Mouse (Mus musculus) fat pad, adult 2 months (tissue): ENCODE results near the gene Grb10.

Experiments used
- DNase-seq: peaks from one replicate; pipeline ENCODE4 v3.0.0-alpha.2; 2011; ENCODE audit warnings: low read depth, low spot score; ENCODE audit errors: extremely low read depth

The Grb10 gene

GRCm38 (mm10) chr11:11948988-11949365 is 89.5 kb downstream of the Grb10 start:
- DNase-seq = no peak

GRCm38 (mm10) chr11:11948321-11948987 is 90.0 kb downstream of the Grb10 start:
- DNase-seq = no peak

- no peak for DNase-seq
Observed at GRCm38 (mm10) chr11:11947857-11948256, 90.6 kb downstream of the Grb10 start.

GRCm38 (mm10) chr11:11945766-11946165 is 92.7 kb downstream of the Grb10 start:
- DNase-seq = no peak

GRCm38 (mm10) chr11:11944814-11945213 is 93.7 kb downstream of the Grb10 start:
- no peak for DNase-seq

GRCm38 (mm10) chr11:11944082-11944349 is 94.5 kb downstream of the Grb10 start:
- DNase-seq = no peak

- DNase-seq = no peak
Observed at GRCm38 (mm10) chr11:11943240-11944081, 95.0 kb downstream of the Grb10 start.

- no peak for DNase-seq
Observed at GRCm38 (mm10) chr11:11942320-11943217, 95.9 kb downstream of the Grb10 start.

GRCm38 (mm10) chr11:11940833-11941681 is 97.4 kb downstream of the Grb10 start:
- DNase-seq = no peak

- DNase-seq = no peak
Observed at GRCm38 (mm10) chr11:11939611-11940010, 98.9 kb downstream of the Grb10 start.

- no peak for DNase-seq
Observed at GRCm38 (mm10) chr11:11938591-11938990, 99.9 kb downstream of the Grb10 start.

- no peak for DNase-seq
Observed at GRCm38 (mm10) chr11:11937340-11938030, 101.0 kb downstream of the Grb10 start.

GRCm38 (mm10) chr11:11934808-11935207 is 103.7 kb downstream of the Grb10 start:
- no peak for DNase-seq

- DNase-seq = no peak
Observed at GRCm38 (mm10) chr11:11932102-11932789, 106.2 kb downstream of the Grb10 start.

GRCm38 (mm10) chr11:11931688-11932087 is 106.8 kb downstream of the Grb10 start:
- DNase-seq = no peak

- DNase-seq = no peak
Observed at GRCm38 (mm10) chr11:11930527-11930926, 108.0 kb downstream of the Grb10 start.

GRCm38 (mm10) chr11:11929059-11929458 is 109.4 kb downstream of the Grb10 start:
- no peak for DNase-seq

- DNase-seq = peak; percentile 51
Observed at GRCm38 (mm10) chr11:11928586-11928985, 109.9 kb downstream of the Grb10 start.

- DNase-seq = no peak
Observed at GRCm38 (mm10) chr11:11923900-11924299, 114.6 kb downstream of the Grb10 start.
